Mouse (Mus musculus) lung, postnatal 14 days (tissue): ENCODE measurements around the gene Btg3.

Experiments
- DNase-seq: peaks from one replicate; pipeline ENCODE4 v3.0.0; 2021

The Btg3 gene

GRCm38 (mm10) chr16:78346662-78347327, 30.2 kb downstream of the Btg3 start:
- DNase-seq: no peak

- no peak for DNase-seq
Measured at GRCm38 (mm10) chr16:78343792-78344191, 33.2 kb downstream of the Btg3 start.

- DNase-seq: no peak
Measured at GRCm38 (mm10) chr16:78342767-78343166, 34.2 kb downstream of the Btg3 start.

- no peak for DNase-seq
Measured at GRCm38 (mm10) chr16:78341356-78341755, 35.6 kb downstream of the Btg3 start.

- DNase-seq: no peak
Measured at GRCm38 (mm10) chr16:78337226-78337625, 39.8 kb downstream of the Btg3 start.

- no peak for DNase-seq
Measured at GRCm38 (mm10) chr16:78327999-78328398, 49.0 kb downstream of the Btg3 start.

GRCm38 (mm10) chr16:78327562-78327961, 49.4 kb downstream of the Btg3 start:
- no peak for DNase-seq

- no peak for DNase-seq
Measured at GRCm38 (mm10) chr16:78325972-78326848, 50.8 kb downstream of the Btg3 start.

GRCm38 (mm10) chr16:78322140-78322539, 54.9 kb downstream of the Btg3 start:
- DNase-seq: no peak

- no peak for DNase-seq
Measured at GRCm38 (mm10) chr16:78321559-78321958, 55.4 kb downstream of the Btg3 start.

- DNase-seq: no peak
Measured at GRCm38 (mm10) chr16:78319711-78320110, 57.3 kb downstream of the Btg3 start.

- DNase-seq: no peak
Measured at GRCm38 (mm10) chr16:78317960-78318359, 59.0 kb downstream of the Btg3 start.

GRCm38 (mm10) chr16:78316849-78317248, 60.1 kb downstream of the Btg3 start:
- peak; percentile 76 for DNase-seq

GRCm38 (mm10) chr16:78314026-78314425, 63.0 kb downstream of the Btg3 start:
- DNase-seq: no peak

- no peak for DNase-seq
Measured at GRCm38 (mm10) chr16:78313135-78313887, 63.7 kb downstream of the Btg3 start.

GRCm38 (mm10) chr16:78309258-78309657, 67.7 kb downstream of the Btg3 start:
- DNase-seq: no peak

- no peak for DNase-seq
Measured at GRCm38 (mm10) chr16:78307476-78308192, 69.4 kb downstream of the Btg3 start.

- no peak for DNase-seq
Measured at GRCm38 (mm10) chr16:78306606-78307005, 70.4 kb downstream of the Btg3 start.

GRCm38 (mm10) chr16:78305606-78306100, 71.3 kb downstream of the Btg3 start:
- no peak for DNase-seq

GRCm38 (mm10) chr16:78302678-78303050, 74.3 kb downstream of the Btg3 start:
- no peak for DNase-seq

- DNase-seq: peak; percentile 18
Measured at GRCm38 (mm10) chr16:78301831-78302677, 74.9 kb downstream of the Btg3 start.
